Comparison of ENCODE assay signal across 9 mouse cellular contexts in the genomic region with DNA sequence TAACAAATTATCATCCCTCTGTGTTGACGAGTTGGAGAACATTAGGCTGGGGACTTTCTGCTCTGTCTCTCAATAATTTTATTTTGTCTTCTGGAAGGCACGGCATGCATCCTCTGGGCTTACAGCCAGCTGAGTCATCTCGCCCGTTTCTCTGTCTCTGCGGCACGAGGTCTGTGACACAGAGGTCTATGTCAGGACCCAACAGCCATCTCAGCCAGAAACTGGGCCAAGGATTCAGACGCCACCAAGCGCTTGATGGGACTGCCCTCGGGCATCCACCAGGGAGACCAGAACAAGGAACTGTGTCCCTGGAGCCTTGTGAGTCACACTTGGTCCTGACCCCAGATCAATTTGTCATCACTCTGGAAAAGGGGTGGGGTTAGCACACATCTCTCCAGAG.
DNase-seq lines count a peak whose midpoint lies in the region; ATAC-seq and TF ChIP-seq lines count a peak whose summit lies in the region.
"Had no signal": no experiment of that assay in that cellular context is flagged by ENCODE, and none has a peak within 500 bp of the region (broad histone marks: within the 10 kb centered on the region; RNA-seq: fewer than 3 reads in every experiment).

No protein-coding gene starts in this region.

- no peaks in the 10 kb centered on the region for H3K36me3 ChIP-seq in midbrain, embryonic 14.5 days (ENCODE audit: control insufficient read depth, insufficient read depth, low read length)
- H3K36me3 ChIP-seq: limb, embryonic 13.5 days had no signal

- H3K4me2 ChIP-seq in midbrain, embryonic 14.5 days (ENCODE audit: low read length): no peak overlapping the region
- H3K4me2 ChIP-seq: limb, embryonic 13.5 days had no signal

- no peak for ATAC-seq in midbrain, embryonic 14.5 days (ENCODE audit: low FRiP score, low TSS enrichment)
- no peak for ATAC-seq in activated CD4-positive, CD25-positive, alpha-beta regulatory T cell, adult 4 months

- DNase-seq in layer of hippocampus, adult 2 months (ENCODE audit: low spot score in 2 of 2): peak in 1 of 2 experiments; percentile 29
- no peak for DNase-seq in layer of hippocampus, postnatal 25 days (ENCODE audit: extremely low spot score in 1 of 2, low spot score in 1 of 2)
- peak; percentile 90 for DNase-seq in adrenal gland, postnatal 25 days
- peak; percentile 70 for DNase-seq in heart, adult 8-10 months (ENCODE audit: low spot score)
- peak; percentile 72 for DNase-seq in lung, postnatal 10 days
- no peak for DNase-seq in embryo, embryonic 10.5 days (ENCODE audit: low spot score)
- no peak for DNase-seq in midbrain, embryonic 14.5 days

- H3K27ac ChIP-seq in layer of hippocampus, adult 2 months: no peak overlapping the region
- no peak overlapping the region for H3K27ac ChIP-seq in midbrain, embryonic 14.5 days (replicated peaks; ENCODE audit: low read depth, low read length)
- H3K27ac ChIP-seq: limb, embryonic 13.5 days had no signal

- WGBS in midbrain, embryonic 14.5 days: 91% methylated on average over 9 of the region's 9 CpGs

- H3K9ac ChIP-seq in midbrain, embryonic 14.5 days (replicated peaks; ENCODE audit: low read length): no peak overlapping the region
- H3K9ac ChIP-seq: limb, embryonic 13.5 days had no signal

- no peak overlapping the region for H3K4me3 ChIP-seq in layer of hippocampus, adult 2 months
- H3K4me3 ChIP-seq in midbrain, embryonic 14.5 days (replicated peaks; ENCODE audit: low read depth, low read length): no peak overlapping the region
- H3K4me3 ChIP-seq: limb, embryonic 13.5 days had no signal

- no peaks in the 10 kb centered on the region for H3K27me3 ChIP-seq in midbrain, embryonic 14.5 days (ENCODE audit: control insufficient read depth, insufficient read depth, low read length)
- H3K27me3 ChIP-seq: limb, embryonic 13.5 days had no signal

- no peaks in the 10 kb centered on the region for H3K9me3 ChIP-seq in midbrain, embryonic 14.5 days (ENCODE audit: control insufficient read depth, low read length)
- H3K9me3 ChIP-seq: limb, embryonic 13.5 days had no signal

- TF ChIP-seq CTCF in layer of hippocampus, adult 2 months (conservative IDR thresholded peaks at IDR 0.05): peak; percentile 36

- H3K4me1 ChIP-seq in midbrain, embryonic 14.5 days (ENCODE audit: control insufficient read depth, insufficient read depth, low read length): peaks cover 15% of the 10 kb centered on the region

Comparison
In these comparisons a context has a peak if more than half of its experiments do, and no peak if none do; other contexts are left out.
1. DNase-seq: peak in adrenal gland, postnatal 25 days (single experiment), heart, adult 8-10 months (single experiment) and lung, postnatal 10 days (single experiment); none in layer of hippocampus, postnatal 25 days (0 of 2), embryo, embryonic 10.5 days (single experiment) and midbrain, embryonic 14.5 days (single experiment).